Mouse (Mus musculus): ENCODE results near the gene Atp5d. TPM values are rescaled to one million over a fixed set of nuclear protein-coding genes. Genes with fewer than 3 reads are reported as not detected.

Gene Atp5d
- polyA plus RNA-seq, 1 experiment from 2014 or later = 504 TPM

Other genes with a start within 250 kb of the Atp5d start
- gene Cfd, start 247.8 kb upstream of the Atp5d start, polyA plus RNA-seq (2016; fragmentation: Nextera tagmentation; extraction: Ambion mirVana) = not detected in 2 replicates
- 68.3 and 77.3 TPM in 2 replicates for gene Med16, start 229.7 kb upstream of the Atp5d start, polyA plus RNA-seq (2016; fragmentation: Nextera tagmentation; extraction: Ambion mirVana)
- gene Gm26602, start 227.8 kb upstream of the Atp5d start, polyA plus RNA-seq (2016; fragmentation: Nextera tagmentation; extraction: Ambion mirVana) = 2.6 and 4.5 TPM in 2 replicates
- gene Kiss1r, start 221.7 kb upstream of the Atp5d start, polyA plus RNA-seq (2016; fragmentation: Nextera tagmentation; extraction: Ambion mirVana) = 0.72 and 0.80 TPM in 2 replicates
- gene R3hdm4, start 217.4 kb upstream of the Atp5d start, polyA plus RNA-seq (2016; fragmentation: Nextera tagmentation; extraction: Ambion mirVana) = 130 and 152 TPM in 2 replicates
- 11.1 and 15.0 TPM in 2 replicates for gene Arid3a, start 211.6 kb upstream of the Atp5d start, polyA plus RNA-seq (2016; fragmentation: Nextera tagmentation; extraction: Ambion mirVana)
- gene Wdr18, start 178.5 kb upstream of the Atp5d start, polyA plus RNA-seq (2016; fragmentation: Nextera tagmentation; extraction: Ambion mirVana) = 128 and 140 TPM in 2 replicates
- gene Grin3b, start 167.9 kb upstream of the Atp5d start, polyA plus RNA-seq (2016; fragmentation: Nextera tagmentation; extraction: Ambion mirVana) = 0.35 TPM in 2 replicates
- 11.8 and 13.1 TPM in 2 replicates for gene Tmem259, start 154.3 kb upstream of the Atp5d start, polyA plus RNA-seq (2016; fragmentation: Nextera tagmentation; extraction: Ambion mirVana)
- gene Cnn2, start 150.0 kb upstream of the Atp5d start, polyA plus RNA-seq (2016; fragmentation: Nextera tagmentation; extraction: Ambion mirVana) = 201 and 223 TPM in 2 replicates
- 4.4 and 6.0 TPM in 2 replicates for gene Abca7, start 142.1 kb upstream of the Atp5d start, polyA plus RNA-seq (2016; fragmentation: Nextera tagmentation; extraction: Ambion mirVana)
- 8.4 and 9.0 TPM in 2 replicates for gene Arhgap45, start 122.0 kb upstream of the Atp5d start, polyA plus RNA-seq (2016; fragmentation: Nextera tagmentation; extraction: Ambion mirVana)
- 261 and 268 TPM in 2 replicates for gene Polr2e, start 98.8 kb upstream of the Atp5d start, polyA plus RNA-seq (2016; fragmentation: Nextera tagmentation; extraction: Ambion mirVana)
- gene Gpx4, start 91.5 kb upstream of the Atp5d start, polyA plus RNA-seq (2016; fragmentation: Nextera tagmentation; extraction: Ambion mirVana) = 681 and 705 TPM in 2 replicates
- 16.8 and 17.2 TPM in 2 replicates for gene Sbno2, start 33.1 kb upstream of the Atp5d start, polyA plus RNA-seq (2016; fragmentation: Nextera tagmentation; extraction: Ambion mirVana)
- 18.5 and 21.1 TPM in 2 replicates for gene Stk11, start 22.8 kb upstream of the Atp5d start, polyA plus RNA-seq (2016; fragmentation: Nextera tagmentation; extraction: Ambion mirVana)
- 7.1 and 15.0 TPM in 2 replicates for gene Cbarp, start 2.2 kb downstream of the Atp5d start, polyA plus RNA-seq (2016; fragmentation: Nextera tagmentation; extraction: Ambion mirVana)
- 22.3 and 24.6 TPM in 2 replicates for gene Midn, start 9.6 kb downstream of the Atp5d start, polyA plus RNA-seq (2016; fragmentation: Nextera tagmentation; extraction: Ambion mirVana)
- gene Cirbp, start 27.4 kb downstream of the Atp5d start, polyA plus RNA-seq (2016; fragmentation: Nextera tagmentation; extraction: Ambion mirVana) = 95.3 and 153 TPM in 2 replicates
- 12.9 and 14.4 TPM in 2 replicates for gene 1600002K03Rik, start 34.3 kb downstream of the Atp5d start, polyA plus RNA-seq (2016; fragmentation: Nextera tagmentation; extraction: Ambion mirVana)
- 41.3 and 43.7 TPM in 2 replicates for gene Efna2, start 40.9 kb downstream of the Atp5d start, polyA plus RNA-seq (2016; fragmentation: Nextera tagmentation; extraction: Ambion mirVana)
- gene Mum1, start 87.8 kb downstream of the Atp5d start, polyA plus RNA-seq (2016; fragmentation: Nextera tagmentation; extraction: Ambion mirVana) = 63.6 and 102 TPM in 2 replicates
- 303 and 313 TPM in 2 replicates for gene Ndufs7, start 110.5 kb downstream of the Atp5d start, polyA plus RNA-seq (2016; fragmentation: Nextera tagmentation; extraction: Ambion mirVana)
- 38.3 and 45.1 TPM in 2 replicates for gene Gamt, start 122.4 kb downstream of the Atp5d start, polyA plus RNA-seq (2016; fragmentation: Nextera tagmentation; extraction: Ambion mirVana)
- gene Dazap1, start 122.9 kb downstream of the Atp5d start, polyA plus RNA-seq (2016; fragmentation: Nextera tagmentation; extraction: Ambion mirVana) = 51.0 and 51.2 TPM in 2 replicates
- 971 and 1,039 TPM in 2 replicates for gene Rps15, start 153.8 kb downstream of the Atp5d start, polyA plus RNA-seq (2016; fragmentation: Nextera tagmentation; extraction: Ambion mirVana)
- gene Apc2, start 157.3 kb downstream of the Atp5d start, polyA plus RNA-seq (2016; fragmentation: Nextera tagmentation; extraction: Ambion mirVana) = 30.4 and 86.1 TPM in 2 replicates
- gene 2310011J03Rik, start 181.9 kb downstream of the Atp5d start, polyA plus RNA-seq (2016; fragmentation: Nextera tagmentation; extraction: Ambion mirVana) = 55.6 and 60.9 TPM in 2 replicates
- gene Pcsk4, start 190.9 kb downstream of the Atp5d start, polyA plus RNA-seq (2016; fragmentation: Nextera tagmentation; extraction: Ambion mirVana) = 3.3 and 3.9 TPM in 2 replicates
- gene Reep6, start 191.3 kb downstream of the Atp5d start, polyA plus RNA-seq (2016; fragmentation: Nextera tagmentation; extraction: Ambion mirVana) = 7.2 and 11.2 TPM in 2 replicates
- gene Adamtsl5, start 209.8 kb downstream of the Atp5d start, polyA plus RNA-seq (2016; fragmentation: Nextera tagmentation; extraction: Ambion mirVana) = 0.45 and 1.3 TPM in 2 replicates
- gene Plk5, start 217.8 kb downstream of the Atp5d start, polyA plus RNA-seq (2016; fragmentation: Nextera tagmentation; extraction: Ambion mirVana) = 0.22 and 0.44 TPM in 2 replicates
- gene Mex3d, start 249.0 kb downstream of the Atp5d start, polyA plus RNA-seq (2016; fragmentation: Nextera tagmentation; extraction: Ambion mirVana) = 7.2 and 8.8 TPM in 2 replicates